Mouse (Mus musculus) layer of hippocampus, adult 9-11 months (tissue): Measurements from ENCODE around the gene Tigd2.
"Not testable (repeated sequence)": the region's sequence is repeated elsewhere in the genome, so short reads cannot be mapped to it uniquely, and the experiment has no call there.

Experiments used
- DNase-seq: peaks from one replicate; pipeline ENCODE4 v3.0.0; 2022

Gene Tigd2

DNA sequence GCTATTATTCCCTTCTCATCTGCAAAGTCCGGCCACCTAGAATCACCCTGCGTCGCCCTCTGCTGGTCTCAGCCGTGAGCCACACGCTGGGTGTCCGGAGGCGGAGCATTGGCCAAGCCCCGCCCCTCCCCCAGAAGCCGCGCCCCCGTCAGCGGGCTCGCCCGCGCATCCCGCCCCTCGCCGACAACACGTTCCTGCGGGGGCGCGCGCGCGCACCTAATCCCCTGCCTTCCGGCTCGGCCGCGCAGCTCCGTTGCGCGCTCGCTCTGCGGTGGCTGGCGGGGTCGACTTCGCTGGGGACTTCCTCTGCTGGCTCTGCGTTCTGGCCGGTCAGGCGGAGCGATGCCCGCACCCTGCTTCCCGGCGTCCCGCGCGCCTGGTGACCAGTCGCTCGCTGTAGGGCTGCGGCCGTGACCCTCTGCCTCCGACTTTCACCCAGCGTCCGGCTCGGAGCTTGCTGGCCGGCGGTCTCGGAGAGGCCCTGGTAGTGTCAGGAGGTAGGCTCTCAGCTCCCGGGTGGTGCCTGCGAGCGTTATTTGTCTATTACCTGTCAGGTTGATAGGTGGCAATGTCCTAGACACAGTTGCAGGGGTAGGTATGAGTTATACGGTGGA lies at the start of gene Tigd2:
Gene Tigd2, plus strand, starts transcription at position 186 of the 614 bp plus-strand sequence.
- peak; percentile 90 for DNase-seq

- DNase-seq: no peak
Observed at GRCm38 (mm10) chr6:59161801-59162478, 46.7 kb upstream of the Tigd2 start.

GRCm38 (mm10) chr6:59162887-59163286 lies 45.8 kb upstream of the Tigd2 start:
- no peak for DNase-seq

GRCm38 (mm10) chr6:59163407-59163806 lies 45.3 kb upstream of the Tigd2 start:
- DNase-seq: no peak

DNA sequence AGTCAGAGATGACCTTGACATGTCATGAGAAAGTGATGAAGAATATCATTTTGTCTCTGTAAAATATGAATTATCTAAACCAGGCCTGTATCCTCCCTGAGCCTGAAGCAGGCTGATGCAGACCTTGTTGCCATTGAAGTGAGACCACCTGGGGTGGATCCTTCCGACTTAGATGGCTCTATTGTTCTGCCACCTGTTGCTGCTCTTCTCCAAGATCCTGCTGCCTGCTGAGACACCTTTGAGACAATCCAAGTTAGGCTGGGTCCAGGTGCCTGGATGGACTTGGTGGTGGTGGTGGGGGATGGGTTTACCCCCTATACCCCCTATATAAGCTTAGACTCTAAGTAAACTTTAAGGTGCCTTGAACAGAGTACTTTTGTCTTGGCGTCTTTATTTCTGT lies 39.7 kb upstream of the Tigd2 start:
- no peak for DNase-seq

DNA sequence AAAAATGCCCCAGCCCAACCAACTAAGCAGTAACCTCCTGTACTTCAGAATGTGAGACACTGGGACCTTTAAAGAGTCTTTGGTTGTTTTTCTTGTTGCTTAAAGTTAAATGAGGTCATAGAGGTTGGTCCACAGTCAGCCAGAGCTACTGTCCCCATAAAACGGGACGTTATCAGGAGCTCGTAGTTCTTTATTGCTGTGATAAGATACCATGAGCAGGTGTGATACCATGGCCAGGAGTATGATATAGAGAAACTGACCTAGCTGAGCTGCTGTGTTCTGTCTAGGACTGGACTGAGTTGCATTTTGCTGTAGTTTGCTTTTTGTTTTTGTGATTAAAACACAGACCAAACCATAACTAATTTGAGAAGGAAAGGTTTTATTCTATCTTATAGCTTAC lies 37.4 kb upstream of the Tigd2 start:
- DNase-seq: no peak

- no peak for DNase-seq
Observed at GRCm38 (mm10) chr6:59173940-59174339, 34.7 kb upstream of the Tigd2 start.

GRCm38 (mm10) chr6:59178051-59178450 lies 30.6 kb upstream of the Tigd2 start:
- no peak for DNase-seq

- peak; percentile 56 for DNase-seq
Observed at GRCm38 (mm10) chr6:59180376-59180996, 28.2 kb upstream of the Tigd2 start.

- peak; percentile 42 for DNase-seq
Observed at GRCm38 (mm10) chr6:59185010-59185699, 23.5 kb upstream of the Tigd2 start.

GRCm38 (mm10) chr6:59190006-59190405 lies 18.7 kb upstream of the Tigd2 start:
- no peak for DNase-seq

- DNase-seq: not testable (repeated sequence)
Observed at GRCm38 (mm10) chr6:59194518-59194917, 14.2 kb upstream of the Tigd2 start.

DNA sequence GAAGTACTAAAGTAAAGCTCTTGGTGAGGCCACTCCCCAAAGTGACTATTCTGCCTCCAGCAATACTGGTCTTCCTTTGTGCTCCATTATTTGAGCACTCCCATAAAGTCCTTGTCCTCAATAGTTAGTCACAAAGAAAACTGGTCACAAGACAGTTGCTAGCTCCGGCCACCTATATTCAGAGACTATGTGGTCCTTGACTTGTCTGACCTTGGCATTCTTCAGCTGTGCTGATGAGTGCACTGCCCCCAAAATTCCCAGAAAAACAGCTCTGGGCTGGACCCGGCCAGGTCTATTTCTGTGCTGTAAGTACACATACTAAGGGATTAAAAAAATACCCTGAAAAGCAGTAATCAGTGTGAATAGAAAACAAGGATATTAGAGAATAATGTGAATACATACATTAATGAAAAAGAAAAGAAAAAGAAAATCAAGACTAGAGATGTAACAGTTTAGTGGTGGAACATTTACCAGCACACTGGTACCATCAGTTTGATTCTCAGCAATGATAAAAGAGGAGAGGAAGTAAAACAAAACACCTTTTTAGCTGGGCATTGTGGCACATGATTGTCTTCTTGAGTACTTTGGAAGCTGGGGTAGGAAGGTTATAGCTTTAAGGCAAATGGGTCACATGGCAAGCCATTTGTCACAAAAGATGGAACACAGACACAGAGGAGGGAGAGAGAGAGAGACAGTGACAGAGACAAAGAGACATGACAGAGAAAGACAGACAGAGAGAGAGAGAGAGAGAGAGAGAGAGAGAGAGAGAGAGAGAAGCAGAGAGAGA lies 12.6 kb upstream of the Tigd2 start:
- DNase-seq: no peak

- DNase-seq: no peak
Observed at GRCm38 (mm10) chr6:59196746-59197145, 11.9 kb upstream of the Tigd2 start.

- DNase-seq: no peak
Observed at GRCm38 (mm10) chr6:59198356-59198755, 10.3 kb upstream of the Tigd2 start.

GRCm38 (mm10) chr6:59199021-59199420 lies 9.6 kb upstream of the Tigd2 start:
- DNase-seq: no peak

DNA sequence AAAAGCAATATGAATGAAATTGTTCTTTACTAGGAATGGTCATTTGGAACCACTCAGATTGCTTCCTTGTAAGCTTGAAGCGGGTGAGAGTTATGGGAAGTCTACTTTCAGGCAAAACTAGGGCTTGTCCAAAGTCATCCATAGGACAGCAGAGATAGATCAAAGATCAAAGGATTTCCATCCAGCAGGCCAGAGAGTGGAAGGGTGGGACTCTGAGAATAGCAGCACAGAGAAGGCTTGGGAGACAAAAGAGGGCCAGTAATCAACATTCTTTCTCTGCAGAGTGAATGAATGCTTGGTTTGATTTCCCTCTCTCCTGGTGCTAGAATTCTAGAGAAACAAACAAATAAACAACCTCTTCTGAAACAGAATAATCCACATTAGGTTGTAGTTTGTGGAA lies 1.1 kb upstream of the Tigd2 start:
- DNase-seq: no peak

- peak; percentile 50 for DNase-seq
Observed at GRCm38 (mm10) chr6:59209299-59209707, 633 bp downstream of the Tigd2 start.

- no peak for DNase-seq
Observed at GRCm38 (mm10) chr6:59233191-59233590, 24.5 kb downstream of the Tigd2 start.

DNA sequence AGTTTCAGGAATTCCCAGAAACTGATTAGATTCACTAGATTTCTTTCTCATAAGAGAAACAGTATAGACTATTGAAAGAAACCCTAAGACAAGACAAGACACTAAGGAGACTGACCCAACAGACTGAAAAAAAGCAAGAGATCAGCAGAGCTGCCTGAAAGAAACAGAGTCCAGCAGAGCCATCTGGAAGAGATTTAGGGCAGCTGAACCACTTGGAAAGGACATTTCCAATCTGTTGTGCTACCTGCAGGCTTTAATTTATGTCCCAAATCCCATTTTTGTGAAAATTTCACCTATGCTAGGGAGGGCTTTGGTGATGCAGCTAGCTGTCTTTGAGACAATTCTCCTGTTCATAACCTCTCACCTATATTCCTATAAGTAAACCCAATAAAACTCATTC lies 25.0 kb downstream of the Tigd2 start:
- no peak for DNase-seq

- DNase-seq: peak; percentile 22
Observed at GRCm38 (mm10) chr6:59249675-59250074, 41.0 kb downstream of the Tigd2 start.

- DNase-seq: no peak
Observed at GRCm38 (mm10) chr6:59250536-59250935, 41.9 kb downstream of the Tigd2 start.

DNA sequence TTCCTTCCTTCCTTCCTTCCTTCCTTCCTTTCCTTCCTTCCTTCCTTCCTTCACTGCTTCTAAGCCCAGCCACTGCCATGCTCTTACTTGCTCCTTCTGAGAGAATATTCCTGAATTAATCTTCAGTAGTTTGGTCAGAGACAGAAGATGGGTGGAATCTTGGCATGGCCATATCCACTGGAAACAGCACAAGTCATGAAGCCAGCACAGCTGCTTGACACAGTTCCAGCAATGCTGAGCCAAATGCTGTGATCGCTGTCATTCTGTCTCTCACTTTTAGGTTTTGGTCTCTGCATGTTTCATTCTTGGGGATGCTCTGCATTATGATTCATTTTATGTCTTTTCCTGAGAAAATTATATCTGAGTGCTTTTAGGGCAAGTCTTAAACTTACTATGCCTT lies 47.2 kb downstream of the Tigd2 start:
- no peak for DNase-seq
